Mouse (Mus musculus) inflammation-experienced regulatory T-cells, adult 16 weeks (primary cell): Measurements from ENCODE around the gene Rdh16f1. TPM values are rescaled to one million over a fixed set of nuclear protein-coding genes. Genes with fewer than 3 reads are reported as not detected.

Source experiments
- polyA plus RNA-seq: library from polyadenylated mRNA; unstranded; fragments of 100-300 nt; shearing (Covaris generic); gene quantifications from one replicate; pipeline ENCODE4 v1.2.1, GENCODE M21; 2017

Gene Rdh16f1
- 0.68 TPM for polyA plus RNA-seq

GRCm38 (mm10) chr10:127759181-127760110, at the start of gene Rdh16f1, which contains the start of gene Rdh1:
TSS of gene Rdh16f1 (plus strand) at chr10:127759787.
TSS of gene Rdh1 (plus strand) at chr10:127759721.

GRCm38 (mm10) chr10:127724178-127724577, 35.4 kb upstream of the Rdh16f1 start, which contains the start of gene Tac2:
TSS of gene Tac2 (plus strand) at chr10:127724478.

GRCm38 (mm10) chr10:127739083-127739660, 20.4 kb upstream of the Rdh16f1 start, which contains the start of gene Zbtb39:
TSS of gene Zbtb39 (plus strand) at chr10:127739538.

GRCm38 (mm10) chr10:127751548-127751947, 8.0 kb upstream of the Rdh16f1 start, which contains the start of gene Gpr182:
TSS of gene Gpr182 (minus strand) at chr10:127751732.

GRCm38 (mm10) chr10:127776011-127776410, 16.4 kb downstream of the Rdh16f1 start, which contains the start of gene Rdh9:
TSS of gene Rdh9 (plus strand) at chr10:127776386.

GRCm38 (mm10) chr10:127800891-127801290, 41.3 kb downstream of the Rdh16f1 start, which contains the start of gene Rdh16:
TSS of gene Rdh16 (plus strand) at chr10:127801152.

Other genes starting within 250 kb of the Rdh16f1 start
- not detected for gene Ndufa4l2, start 244.8 kb upstream of the Rdh16f1 start, polyA plus RNA-seq
- gene Shmt2, start 237.3 kb upstream of the Rdh16f1 start, polyA plus RNA-seq = 106 TPM
- gene Nxph4, start 225.2 kb upstream of the Rdh16f1 start, polyA plus RNA-seq = not detected
- gene Lrp1, start 138.6 kb upstream of the Rdh16f1 start, polyA plus RNA-seq = 1.8 TPM
- gene Stat6, start 116.8 kb upstream of the Rdh16f1 start, polyA plus RNA-seq = 321 TPM
- gene Nemp1, start 92.9 kb upstream of the Rdh16f1 start, polyA plus RNA-seq = 14.2 TPM
- gene Nab2, start 91.2 kb upstream of the Rdh16f1 start, polyA plus RNA-seq = 76.3 TPM
- gene Myo1a, start 54.6 kb upstream of the Rdh16f1 start, polyA plus RNA-seq = 0.11 TPM
- not detected for gene Tac2, start 35.3 kb upstream of the Rdh16f1 start, polyA plus RNA-seq
- gene Zbtb39, start 20.2 kb upstream of the Rdh16f1 start, polyA plus RNA-seq = 0.44 TPM
- 0.07 TPM for gene Gpr182, start 8.1 kb upstream of the Rdh16f1 start, polyA plus RNA-seq
- gene Rdh1, start 66 bp upstream of the Rdh16f1 start, polyA plus RNA-seq = not detected
- gene Rdh9, start 16.6 kb downstream of the Rdh16f1 start, polyA plus RNA-seq = not detected
- gene Rdh16, start 41.4 kb downstream of the Rdh16f1 start, polyA plus RNA-seq = 0.11 TPM
- not detected for gene Rdh19, start 90.1 kb downstream of the Rdh16f1 start, polyA plus RNA-seq
- gene Rdh16f2, start 106.7 kb downstream of the Rdh16f1 start, polyA plus RNA-seq = not detected
- gene Rdh7, start 129.0 kb downstream of the Rdh16f1 start, polyA plus RNA-seq = not detected
- gene Sdr9c7, start 138.7 kb downstream of the Rdh16f1 start, polyA plus RNA-seq = not detected
- gene Hsd17b6, start 247.8 kb downstream of the Rdh16f1 start, polyA plus RNA-seq = not detected